21 mouse cellular contexts compared by ENCODE assay signal in the genomic region with DNA sequence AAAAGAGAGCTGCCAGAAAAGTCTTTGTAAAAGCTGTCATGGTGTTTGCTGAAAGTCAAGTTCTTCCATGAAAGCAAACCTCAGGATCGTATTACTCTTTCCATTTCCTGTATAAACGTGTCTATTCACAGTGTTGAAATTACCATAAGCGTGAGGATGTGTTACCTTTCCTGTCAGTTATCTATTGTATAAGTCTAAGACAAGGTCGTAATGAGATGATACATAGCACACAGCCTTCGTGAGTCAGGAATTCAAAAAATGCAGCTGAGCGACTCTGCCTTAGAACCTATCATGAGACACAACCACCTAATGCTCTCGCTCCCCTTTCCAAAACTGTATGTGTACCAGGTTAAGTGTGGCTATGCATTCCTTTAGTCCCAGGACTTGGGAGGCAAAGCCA. TPM values are rescaled to one million over a fixed set of nuclear protein-coding genes. Genes with fewer than 3 reads are reported as not detected.
DNase-seq lines count a peak whose midpoint lies in the region; ATAC-seq and TF ChIP-seq lines count a peak whose summit lies in the region.
"Had no signal": no experiment of that assay in that cellular context is flagged by ENCODE, and none has a peak within 500 bp of the region (broad histone marks: within the 10 kb centered on the region; RNA-seq: fewer than 3 reads in every experiment).

No protein-coding gene starts in this region.

- no peak overlapping the region for H3K4me2 ChIP-seq in embryonic facial prominence, embryonic 14.5 days (ENCODE audit: low read depth, low read length)
- no peak overlapping the region for H3K4me2 ChIP-seq in lung, embryonic 15.5 days
- H3K4me2 ChIP-seq: embryonic facial prominence, embryonic 12.5 days had no signal

- H3K9ac ChIP-seq in embryonic facial prominence, embryonic 14.5 days (ENCODE audit: low read depth, low read length): no peak overlapping the region
- H3K9ac ChIP-seq in lung, embryonic 15.5 days: no peak overlapping the region
- H3K9ac ChIP-seq: embryonic facial prominence, embryonic 12.5 days had no signal

- DNase-seq in embryonic facial prominence, embryonic 14.5 days (ENCODE audit: low spot score): peak; percentile 63
- no peak for DNase-seq in embryonic facial prominence, embryonic 10.5 days (ENCODE audit: low spot score)
- no peak for DNase-seq in lung, adult 18-20 months
- DNase-seq in 416B (ENCODE audit: low read depth) (peak; percentile 24), ZHBTc4 (ENCODE audit: low read depth, low spot score) (peak; percentile 38)
- no peak for DNase-seq in frontal cortex, postnatal 10 days (ENCODE audit: low spot score in 2 of 2)
- DNase-seq in thymus, adult 2 months: no peak
- DNase-seq: adrenal gland, adult 2 months; adrenal gland, postnatal 10 days; adrenal gland, postnatal 25 days; cerebellum, adult 11 months; cerebellum, adult 18-20 months; cerebellum, adult 8-10 months; cerebellum, adult 9-11 months; cerebellum, postnatal 14 days; cerebellum, postnatal 36 days; embryo, embryonic 11 days had no signal

- 50% methylated on average over 7 of the region's 7 CpGs for WGBS in embryonic facial prominence, embryonic 14.5 days
- WGBS in embryonic facial prominence, embryonic 10.5 days: 64% methylated on average over 7 of the region's 7 CpGs
- 35% methylated on average over 7 of the region's 7 CpGs for WGBS in lung, embryonic 15.5 days
- 86% methylated on average over 7 of the region's 7 CpGs for WGBS in thymus, adult 2 months

- H3K36me3 ChIP-seq in embryonic facial prominence, embryonic 14.5 days (ENCODE audit: control insufficient read depth, insufficient read depth, low read length): no peaks in the 10 kb centered on the region
- no peaks in the 10 kb centered on the region for H3K36me3 ChIP-seq in embryonic facial prominence, embryonic 10.5 days (replicated peaks)
- no peaks in the 10 kb centered on the region for H3K36me3 ChIP-seq in lung, embryonic 15.5 days
- no peaks in the 10 kb centered on the region for H3K36me3 ChIP-seq in thymus, adult 2 months (ENCODE audit: control insufficient read depth, insufficient read depth, low read length)
- H3K36me3 ChIP-seq: embryonic facial prominence, embryonic 12.5 days had no signal

- H3K4me1 ChIP-seq in embryonic facial prominence, embryonic 14.5 days (ENCODE audit: control insufficient read depth, insufficient read depth, low read length): peaks cover 3% of the 10 kb centered on the region; the same call in 1 of the 2 replicates
- H3K4me1 ChIP-seq in embryonic facial prominence, embryonic 10.5 days: peaks cover 27% of the 10 kb centered on the region; the same call in 1 of the 2 replicates
- peaks cover 4% of the 10 kb centered on the region; the same call in 1 of the 2 replicates for H3K4me1 ChIP-seq in lung, embryonic 15.5 days
- H3K4me1 ChIP-seq in thymus, adult 2 months (replicated peaks; ENCODE audit: control insufficient read depth, insufficient read depth, low read length): peaks cover 12% of the 10 kb centered on the region
- H3K4me1 ChIP-seq: embryonic facial prominence, embryonic 12.5 days had no signal

- ATAC-seq in embryonic facial prominence, embryonic 14.5 days (ENCODE audit: low read depth): peak; percentile 37; the same call in 1 of the 2 replicates
- no peak for ATAC-seq in lung, embryonic 15.5 days (ENCODE audit: borderline replicate concordance, extremely low read depth, low FRiP score, low TSS enrichment)
- ATAC-seq: forebrain, embryonic 14.5 days; forebrain, embryonic 16.5 days had no signal

- no peak for TF ChIP-seq POLR2A in thymus, adult 2 months (IDR thresholded peaks at IDR 0.05; ENCODE audit: control insufficient read depth, extremely low read depth, insufficient read depth, low read length, poor library complexity)

- H3K27ac ChIP-seq in embryonic facial prominence, embryonic 14.5 days (replicated peaks; ENCODE audit: low read depth, low read length): no peak overlapping the region
- no peak overlapping the region for H3K27ac ChIP-seq in embryonic facial prominence, embryonic 10.5 days (replicated peaks)
- 0 out of 2 replicates have a peak overlapping the region, but pooled peaks have one; percentile 0 for H3K27ac ChIP-seq in lung, embryonic 15.5 days
- H3K27ac ChIP-seq in thymus, adult 2 months (ENCODE audit: control insufficient read depth, insufficient read depth, low read length): no peak overlapping the region
- H3K27ac ChIP-seq: embryonic facial prominence, embryonic 12.5 days had no signal

- H3K4me3 ChIP-seq in embryonic facial prominence, embryonic 14.5 days (ENCODE audit: low read depth, low read length): no peak overlapping the region
- no peak overlapping the region for H3K4me3 ChIP-seq in embryonic facial prominence, embryonic 10.5 days
- no peak overlapping the region for H3K4me3 ChIP-seq in lung, embryonic 15.5 days
- H3K4me3 ChIP-seq in thymus, adult 2 months (ENCODE audit: control insufficient read depth, insufficient read depth, low read length): no peak overlapping the region
- H3K4me3 ChIP-seq: embryonic facial prominence, embryonic 12.5 days had no signal

- no peaks in the 10 kb centered on the region for H3K9me3 ChIP-seq in embryonic facial prominence, embryonic 14.5 days (ENCODE audit: control insufficient read depth, low read length)
- no peaks in the 10 kb centered on the region for H3K9me3 ChIP-seq in embryonic facial prominence, embryonic 10.5 days
- no peaks in the 10 kb centered on the region for H3K9me3 ChIP-seq in lung, embryonic 15.5 days
- H3K9me3 ChIP-seq: embryonic facial prominence, embryonic 12.5 days had no signal

- no peak for TF ChIP-seq CTCF in thymus, adult 2 months (IDR thresholded peaks at IDR 0.05; ENCODE audit: borderline replicate concordance, control insufficient read depth, extremely low read depth, insufficient read depth, low read length, poor library complexity)

- no peaks in the 10 kb centered on the region for H3K27me3 ChIP-seq in embryonic facial prominence, embryonic 14.5 days (replicated peaks; ENCODE audit: control insufficient read depth, insufficient read depth, low read length)
- H3K27me3 ChIP-seq in embryonic facial prominence, embryonic 10.5 days (replicated peaks; ENCODE audit: low read depth, poor library complexity, severe bottlenecking): peaks cover 11% of the 10 kb centered on the region
- H3K27me3 ChIP-seq in lung, embryonic 15.5 days: no peaks in the 10 kb centered on the region
- no peaks in the 10 kb centered on the region for H3K27me3 ChIP-seq in thymus, adult 2 months (ENCODE audit: control insufficient read depth, insufficient read depth, low read length)
- H3K27me3 ChIP-seq: embryonic facial prominence, embryonic 12.5 days had no signal

RNA-seq across cellular contexts. Expression of gene Hexb, which starts 2.9 kb away (rescaled TPM):
- 44.4 and 46.0 TPM in 2 replicates for polyA plus RNA-seq in embryonic facial prominence, embryonic 14.5 days (2014; fragmentation: Nextera tagmentation; extraction: Ambion mirVana)
- 14.1 and 18.4 TPM in 2 replicates for polyA plus RNA-seq in embryonic facial prominence, embryonic 10.5 days (2016; fragmentation: Nextera tagmentation; extraction: Ambion mirVana)
- polyA plus RNA-seq in lung, embryonic 15.5 days (2015; fragmentation: Nextera tagmentation; extraction: Ambion mirVana): 32.3 and 34.7 TPM in 2 replicates
- 138 and 180 TPM in 2 replicates for polyA plus RNA-seq in thymus, adult 2 months (2012; rRNA removed)

RNA-seq across cellular contexts. Expression of gene Enc1, which starts 39.8 kb away (rescaled TPM):
- polyA plus RNA-seq in embryonic facial prominence, embryonic 14.5 days (2014; fragmentation: Nextera tagmentation; extraction: Ambion mirVana): 9.5 TPM in 2 replicates
- 5.6 and 6.8 TPM in 2 replicates for polyA plus RNA-seq in embryonic facial prominence, embryonic 10.5 days (2016; fragmentation: Nextera tagmentation; extraction: Ambion mirVana)
- 11.7 and 12.5 TPM in 2 replicates for polyA plus RNA-seq in lung, embryonic 15.5 days (2015; fragmentation: Nextera tagmentation; extraction: Ambion mirVana)
- polyA plus RNA-seq in thymus, adult 2 months (2012; rRNA removed): 7.6 and 10.0 TPM in 2 replicates

Comparison
In these comparisons a context has a peak if more than half of its experiments do, and no peak if none do; other contexts are left out.
1. DNase-seq: peak in embryonic facial prominence, embryonic 14.5 days (single experiment), 416B (single experiment) and ZHBTc4 (single experiment); none in embryonic facial prominence, embryonic 10.5 days (single experiment), lung, adult 18-20 months (0 of 2), frontal cortex, postnatal 10 days (0 of 2) and thymus, adult 2 months (single experiment).